Mouse (Mus musculus) ES-E14 (cell line): ENCODE measurements around the gene Chd8.

Source experiments
- CHD2 ChIP-seq: IDR thresholded peaks from 2 replicates; pipeline ENCODE4 v1.6.1; 2014; ENCODE audit warnings: mild to moderate bottlenecking, low read depth, low read length, inconsistent platforms
- HCFC1 ChIP-seq: IDR thresholded peaks from 2 replicates; pipeline ENCODE4 v1.6.1; 2012; ENCODE audit warnings: low read length, inconsistent platforms, borderline replicate concordance; ENCODE audit not compliant: insufficient read depth
- MAFK ChIP-seq: IDR thresholded peaks from 2 replicates; pipeline ENCODE4 v1.6.1; 2014; ENCODE audit warnings: mild to moderate bottlenecking, low read depth, low read length, inconsistent platforms; ENCODE audit not compliant: insufficient read depth
- ZC3H11A ChIP-seq: IDR thresholded peaks from 2 replicates; pipeline ENCODE4 v1.6.1; 2012; ENCODE audit warnings: low read depth, mild to moderate bottlenecking, inconsistent platforms, low read length, borderline replicate concordance

- TF ChIP-seq CHD2 = no peak
- no peak for TF ChIP-seq HCFC1
- TF ChIP-seq MAFK = no peak
- no peak for TF ChIP-seq ZC3H11A
Measured at GRCm38 (mm10) chr14:52188788-52189187, 68.8 kb downstream of the Chd8 start.
